Mouse (Mus musculus): Measurements from ENCODE around the gene Tle2.

- TF ChIP-seq CTCF (IDR thresholded peaks at IDR 0.05; ENCODE audit: borderline replicate concordance, control insufficient read depth, extremely low read depth, insufficient read depth, low read length, poor library complexity) = no peak
- TF ChIP-seq POLR2A (IDR thresholded peaks at IDR 0.05; ENCODE audit: control insufficient read depth, extremely low read depth, insufficient read depth, low read length, poor library complexity) = no peak
Observed at GRCm38 (mm10) chr10:81601396-81601905, 27.1 kb downstream of the Tle2 start.
